Mouse (Mus musculus): ENCODE data around the gene Olfr851. TPM values are rescaled to one million over a fixed set of nuclear protein-coding genes. Genes with fewer than 3 reads are reported as not detected.

The Olfr851 gene
- not detected in 2 replicates for polyA plus RNA-seq (2015; fragmentation: Nextera tagmentation; extraction: Ambion mirVana)

- H3K27ac ChIP-seq: no peak within 1 kb of the TSS
- DNase-seq (ENCODE audit: low spot score) (no peak), ATAC-seq (replicated peaks; ENCODE audit: low FRiP score, low read depth) (no peak)
- no peaks in the 10 kb centered on the region for H3K4me1 ChIP-seq (replicated peaks; ENCODE audit: insufficient read depth, low read length)
- no peaks in the 10 kb centered on the region for H3K36me3 ChIP-seq (ENCODE audit: insufficient read depth, low read length)
- TF ChIP-seq CTCF (IDR thresholded peaks at IDR 0.05; ENCODE audit: low read depth): no peak
- H3K9ac ChIP-seq (ENCODE audit: low read depth, low read length): no peak within 1 kb of the TSS
- H3K4me2 ChIP-seq (ENCODE audit: low read length): no peak within 1 kb of the TSS
- H3K4me3 ChIP-seq (replicated peaks; ENCODE audit: low read depth, low read length): no peak within 1 kb of the TSS
- no peaks in the 10 kb centered on the region for H3K27me3 ChIP-seq (ENCODE audit: insufficient read depth, low read length)
- no peaks in the 10 kb centered on the region for H3K9me3 ChIP-seq (replicated peaks; ENCODE audit: low read length)
These were observed at the start of gene Olfr851 for GRCm38 (mm10) chr9:19492995-19493394. Olfr851 (plus strand) TSS chr9:19493295.

GRCm38 (mm10) chr9:19478148-19478547 lies 14.9 kb upstream of the Olfr851 start, which contains the start of gene Olfr850:
Olfr850 (minus strand) TSS chr9:19478248.
- H3K4me2 ChIP-seq (ENCODE audit: low read length): no peak within 1 kb of the TSS
- no peak within 1 kb of the TSS for H3K4me3 ChIP-seq (replicated peaks; ENCODE audit: low read depth, low read length)
- TF ChIP-seq CTCF (IDR thresholded peaks at IDR 0.05; ENCODE audit: low read depth): no peak
- H3K9ac ChIP-seq (ENCODE audit: low read depth, low read length): no peak within 1 kb of the TSS
- no peaks in the 10 kb centered on the region for H3K9me3 ChIP-seq (replicated peaks; ENCODE audit: low read length)
- H3K27me3 ChIP-seq (ENCODE audit: insufficient read depth, low read length): no peaks in the 10 kb centered on the region
- no peak for DNase-seq (ENCODE audit: low spot score)
- no peaks in the 10 kb centered on the region for H3K36me3 ChIP-seq (ENCODE audit: insufficient read depth, low read length)
- H3K27ac ChIP-seq: no peak within 1 kb of the TSS
- H3K4me1 ChIP-seq (replicated peaks; ENCODE audit: insufficient read depth, low read length): no peaks in the 10 kb centered on the region
- no peak for ATAC-seq (replicated peaks; ENCODE audit: low FRiP score, low read depth)

- H3K27ac ChIP-seq: no peak within 1 kb of the TSS
- no peaks in the 10 kb centered on the region for H3K36me3 ChIP-seq (ENCODE audit: insufficient read depth, low read length)
- ATAC-seq (replicated peaks; ENCODE audit: low FRiP score, low read depth) (no peak), DNase-seq (ENCODE audit: low spot score) (no peak)
- TF ChIP-seq CTCF (IDR thresholded peaks at IDR 0.05; ENCODE audit: low read depth): no peak
- H3K4me3 ChIP-seq (replicated peaks; ENCODE audit: low read depth, low read length): no peak within 1 kb of the TSS
- no peak within 1 kb of the TSS for H3K9ac ChIP-seq (ENCODE audit: low read depth, low read length)
- H3K9me3 ChIP-seq (replicated peaks; ENCODE audit: low read length): no peaks in the 10 kb centered on the region
- H3K4me1 ChIP-seq (replicated peaks; ENCODE audit: insufficient read depth, low read length): no peaks in the 10 kb centered on the region
- H3K27me3 ChIP-seq (ENCODE audit: insufficient read depth, low read length): no peaks in the 10 kb centered on the region
- H3K4me2 ChIP-seq (ENCODE audit: low read length): no peak within 1 kb of the TSS
- WGBS: 81% methylated on average over 1 of the region's 1 CpGs
These were observed 47.9 kb downstream of the Olfr851 start, which contains the start of gene Olfr853 for GRCm38 (mm10) chr9:19540976-19541375. Olfr853 (minus strand) TSS chr9:19541076.

Other genes with a start within 250 kb of the Olfr851 start
- not detected in 2 replicates for gene Olfr843, start 241.3 kb upstream of the Olfr851 start, polyA plus RNA-seq (2015; fragmentation: Nextera tagmentation; extraction: Ambion mirVana)
- gene Olfr844, start 176.9 kb upstream of the Olfr851 start, polyA plus RNA-seq (2015; fragmentation: Nextera tagmentation; extraction: Ambion mirVana): not detected in 2 replicates
- gene Olfr845, start 156.8 kb upstream of the Olfr851 start, polyA plus RNA-seq (2015; fragmentation: Nextera tagmentation; extraction: Ambion mirVana): not detected in 2 replicates
- not detected in 2 replicates for gene Olfr846, start 129.3 kb upstream of the Olfr851 start, polyA plus RNA-seq (2015; fragmentation: Nextera tagmentation; extraction: Ambion mirVana)
- not detected in 2 replicates for gene Olfr847, start 114.6 kb upstream of the Olfr851 start, polyA plus RNA-seq (2015; fragmentation: Nextera tagmentation; extraction: Ambion mirVana)
- gene Olfr849, start 53.0 kb upstream of the Olfr851 start, polyA plus RNA-seq (2015; fragmentation: Nextera tagmentation; extraction: Ambion mirVana): not detected in 2 replicates
- not detected in 2 replicates for gene Olfr850, start 15.0 kb upstream of the Olfr851 start, polyA plus RNA-seq (2015; fragmentation: Nextera tagmentation; extraction: Ambion mirVana)
- gene Olfr853, start 47.8 kb downstream of the Olfr851 start, polyA plus RNA-seq (2015; fragmentation: Nextera tagmentation; extraction: Ambion mirVana): not detected in 2 replicates
- gene Olfr854, start 74.1 kb downstream of the Olfr851 start, polyA plus RNA-seq (2015; fragmentation: Nextera tagmentation; extraction: Ambion mirVana): not detected in 2 replicates
- gene Olfr855, start 89.3 kb downstream of the Olfr851 start, polyA plus RNA-seq (2015; fragmentation: Nextera tagmentation; extraction: Ambion mirVana): not detected in 2 replicates
- gene Zfp317, start 128.8 kb downstream of the Olfr851 start, polyA plus RNA-seq (2015; fragmentation: Nextera tagmentation; extraction: Ambion mirVana): 23.8 and 26.1 TPM in 2 replicates
- gene Olfr857, start 216.1 kb downstream of the Olfr851 start, polyA plus RNA-seq (2015; fragmentation: Nextera tagmentation; extraction: Ambion mirVana): not detected in 2 replicates

Data from kidney, postnatal 0 days (tissue).